Mouse (Mus musculus) hindbrain, embryonic 13.5 days (tissue): ENCODE data around the gene Cldn2. TPM values are rescaled to one million over a fixed set of nuclear protein-coding genes. Genes with fewer than 3 reads are reported as not detected.
A peak's percentile ranks its signal among the peaks of the same experiment; 100 is the strongest.

Source experiments
- ATAC-seq: fragments of 200-750 bp; cut with Nextera tagmentation; 2 replicates; pipeline ENCODE4 v1.8.0; 2017; ENCODE audit warnings: moderate TSS enrichment; ENCODE audit not compliant: low FRiP score
- H3K27ac ChIP-seq: fragments of 300-500 bp; sonication (generic); 2 replicates; pipeline ENCODE4 v1.5.1; 2015; ENCODE audit warnings: inconsistent platforms, mild to moderate bottlenecking, moderate library complexity
- H3K27me3 ChIP-seq: fragments of 300-500 bp; sonication (generic); 2 replicates; pipeline ENCODE4 v1.6.1; 2015; ENCODE audit warnings: mild to moderate bottlenecking, inconsistent platforms
- H3K36me3 ChIP-seq: fragments of 300-500 bp; sonication (generic); 2 replicates; pipeline ENCODE4 v1.6.1; 2015; ENCODE audit warnings: mild to moderate bottlenecking, inconsistent platforms
- H3K4me1 ChIP-seq: fragments of 300-500 bp; sonication (generic); replicated peaks from 2 replicates; pipeline ENCODE4 v1.6.1; 2015; ENCODE audit warnings: inconsistent platforms
- H3K4me2 ChIP-seq: fragments of 300-500 bp; sonication (generic); 2 replicates; pipeline ENCODE4 v1.6.1; 2015; ENCODE audit warnings: inconsistent platforms, mild to moderate bottlenecking, moderate library complexity
- H3K4me3 ChIP-seq: fragments of 300-500 bp; sonication (generic); 2 replicates; pipeline ENCODE4 v1.5.1; 2015; ENCODE audit warnings: mild to moderate bottlenecking, inconsistent platforms
- H3K9ac ChIP-seq: fragments of 300-500 bp; sonication (generic); 2 replicates; pipeline ENCODE4 v1.6.1; 2015; ENCODE audit warnings: mild to moderate bottlenecking, inconsistent platforms
- H3K9me3 ChIP-seq: fragments of 300-500 bp; sonication (generic); 2 replicates; pipeline ENCODE4 v1.6.1; 2016; ENCODE audit warnings: inconsistent platforms
- WGBS: fragments of 180-500 bp; shearing (Covaris S2); methylation state at CpG from one replicate; pipeline ENCODE4 v1.1.7; 2015; 5-methylcytosine and 5-hydroxymethylcytosine counted together
- polyA plus RNA-seq: library from polyadenylated mRNA; unstranded; fragments of >200 nt; fragmentation: Nextera tagmentation; extraction: Ambion mirVana; gene quantifications from 2 replicates; pipeline ENCODE4 v1.2.1, GENCODE M21; 2015

Cldn2 gene
- polyA plus RNA-seq, 1 experiment from 2014 or later, result 1.3 TPM

DNA sequence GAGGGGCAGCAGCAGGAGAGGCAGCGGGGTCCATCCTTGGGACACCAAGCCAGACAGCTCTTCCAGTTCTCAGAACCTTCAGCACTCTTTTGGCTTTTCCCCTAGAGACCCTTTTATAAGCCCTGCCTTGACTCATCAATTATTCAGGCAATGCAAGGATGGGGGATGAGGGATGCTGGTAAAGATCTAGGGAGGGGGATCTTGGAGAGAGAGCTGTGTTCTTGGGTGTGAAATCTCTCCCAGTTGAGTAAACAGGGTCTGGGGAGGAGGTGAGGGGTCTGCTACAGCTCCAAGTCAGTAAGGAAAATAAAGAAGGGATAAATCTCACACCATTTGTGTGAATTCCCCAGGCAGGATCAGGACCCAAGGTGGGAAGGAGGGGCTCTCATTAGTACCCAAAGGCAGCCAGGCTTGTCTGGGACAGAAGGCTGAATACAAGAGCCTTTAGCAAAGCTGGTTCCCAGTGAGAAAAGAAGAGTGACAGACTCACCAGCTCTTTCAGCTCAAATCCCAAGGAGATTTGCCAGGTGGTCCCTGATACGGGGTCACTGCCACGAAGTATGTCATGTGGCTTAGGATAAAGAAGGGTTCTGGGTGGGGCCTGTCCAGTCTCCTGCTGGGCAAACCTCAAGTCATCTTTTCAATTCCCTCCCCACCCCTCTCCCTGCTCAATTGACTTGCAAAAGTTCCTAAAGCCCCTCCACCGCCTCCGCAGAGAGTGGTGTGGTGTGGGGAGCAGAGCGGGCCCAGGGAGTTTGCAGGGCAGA, 18.2 kb upstream of the Cldn2 start, which contains the start of gene Ripply1:
Gene Ripply1 (minus strand): TSS at position 76 of the 767 bp plus-strand sequence.
- Histone ChIP-seq H3K27ac (no peak within 1 kb of the TSS), H3K36me3 (no peaks in the 10 kb centered on the region), H3K9ac (no peak within 1 kb of the TSS), H3K4me2 (no peak within 1 kb of the TSS), H3K27me3 (peaks cover 34% of the 10 kb centered on the region; the same call in 1 of the 2 replicates), H3K9me3 (no peaks in the 10 kb centered on the region), H3K4me3 (no peak within 1 kb of the TSS), H3K4me1 (peaks cover 3% of the 10 kb centered on the region; the same call in 1 of the 2 replicates)
- ATAC-seq, result peak; percentile 46; the same call in 1 of the 2 replicates
- 23% methylated on average over 6 of the region's 6 CpGs for WGBS

DNA sequence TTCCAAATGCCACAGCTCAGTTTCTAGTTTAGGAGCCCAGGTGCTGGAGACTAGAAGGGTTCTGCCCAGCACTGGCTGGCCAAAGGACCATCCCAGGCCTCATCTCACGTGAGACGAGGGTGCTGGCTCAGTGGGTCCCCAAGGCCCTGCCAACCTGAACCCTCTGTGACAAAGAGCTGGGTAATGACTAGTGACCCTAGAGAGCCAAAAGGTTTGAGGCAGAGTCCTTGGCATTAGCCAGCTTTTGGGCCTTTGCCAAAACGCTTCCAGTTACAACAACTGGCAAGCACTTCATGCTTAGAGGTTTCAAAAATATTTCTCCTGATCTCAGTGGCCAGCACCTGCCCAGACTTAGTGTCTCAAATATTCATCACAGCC, 17.6 kb upstream of the Cldn2 start:
- H3K36me3 ChIP-seq, result no peaks in the 10 kb centered on the region
- H3K4me3 ChIP-seq, result no peak overlapping the region
- no peaks in the 10 kb centered on the region for H3K9me3 ChIP-seq
- no peak overlapping the region for H3K4me2 ChIP-seq
- H3K4me1 ChIP-seq, result peaks cover 3% of the 10 kb centered on the region; the same call in 1 of the 2 replicates
- WGBS, result 39% methylated on average over 3 of the region's 3 CpGs
- no peak overlapping the region for H3K27ac ChIP-seq
- no peak overlapping the region for H3K9ac ChIP-seq
- H3K27me3 ChIP-seq, result peaks cover 34% of the 10 kb centered on the region; the same call in 1 of the 2 replicates
- ATAC-seq, result no peak

DNA sequence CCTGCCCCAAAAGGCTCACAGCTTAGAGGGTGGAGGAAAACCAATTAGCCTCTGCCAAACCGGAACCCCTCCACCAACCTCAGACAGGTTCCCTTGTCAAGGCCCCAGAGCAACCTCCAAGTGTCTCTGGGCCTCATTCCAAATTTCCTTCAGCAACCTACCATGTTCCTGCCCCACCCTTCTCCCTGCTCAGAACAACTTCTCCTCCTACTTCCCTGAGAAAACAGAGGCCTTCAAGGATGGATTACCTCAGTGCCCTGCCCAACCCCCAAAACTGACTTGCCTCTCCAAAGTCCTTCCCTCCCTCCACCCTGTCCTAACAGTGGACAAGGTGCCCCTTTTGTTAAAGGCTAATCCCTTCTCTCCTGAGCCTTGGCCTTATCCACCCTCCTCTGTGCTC, 14.9 kb upstream of the Cldn2 start:
- no peaks in the 10 kb centered on the region for H3K36me3 ChIP-seq
- peaks cover 28% of the 10 kb centered on the region; the same call in 1 of the 2 replicates for H3K27me3 ChIP-seq
- H3K4me1 ChIP-seq, result peaks cover 3% of the 10 kb centered on the region; the same call in 1 of the 2 replicates
- H3K9me3 ChIP-seq, result no peaks in the 10 kb centered on the region
- H3K4me2 ChIP-seq, result no peak overlapping the region
- no peak overlapping the region for H3K9ac ChIP-seq
- 72% methylated on average over 1 of the region's 1 CpGs for WGBS
- H3K27ac ChIP-seq, result no peak overlapping the region
- no peak for ATAC-seq
- H3K4me3 ChIP-seq, result no peak overlapping the region

GRCm38 (mm10) chrX:139794072-139794845, 6.4 kb upstream of the Cldn2 start:
- no peak overlapping the region for H3K9ac ChIP-seq
- no peak overlapping the region for H3K27ac ChIP-seq
- H3K4me1 ChIP-seq, result no peaks in the 10 kb centered on the region
- ATAC-seq, result no peak
- H3K9me3 ChIP-seq, result no peaks in the 10 kb centered on the region
- WGBS, result 86% methylated on average over 7 of the region's 7 CpGs
- no peak overlapping the region for H3K4me2 ChIP-seq
- H3K4me3 ChIP-seq, result no peak overlapping the region
- peaks cover 7% of the 10 kb centered on the region; the same call in 1 of the 2 replicates for H3K27me3 ChIP-seq
- H3K36me3 ChIP-seq, result no peaks in the 10 kb centered on the region

- H3K9me3 ChIP-seq, result no peaks in the 10 kb centered on the region
- no peak overlapping the region for H3K27ac ChIP-seq
- WGBS, result 86% methylated on average over 6 of the region's 6 CpGs
- no peak overlapping the region for H3K4me2 ChIP-seq
- H3K36me3 ChIP-seq, result no peaks in the 10 kb centered on the region
- no peaks in the 10 kb centered on the region for H3K4me1 ChIP-seq
- no peak overlapping the region for H3K9ac ChIP-seq
- H3K27me3 ChIP-seq, result 0 out of 2 replicates have a peak, but pooled peaks cover 2% of the 10 kb centered on the region
- no peak for ATAC-seq
- H3K4me3 ChIP-seq, result no peak overlapping the region
These were observed 4.6 kb upstream of the Cldn2 start for GRCm38 (mm10) chrX:139796037-139796436.

DNA sequence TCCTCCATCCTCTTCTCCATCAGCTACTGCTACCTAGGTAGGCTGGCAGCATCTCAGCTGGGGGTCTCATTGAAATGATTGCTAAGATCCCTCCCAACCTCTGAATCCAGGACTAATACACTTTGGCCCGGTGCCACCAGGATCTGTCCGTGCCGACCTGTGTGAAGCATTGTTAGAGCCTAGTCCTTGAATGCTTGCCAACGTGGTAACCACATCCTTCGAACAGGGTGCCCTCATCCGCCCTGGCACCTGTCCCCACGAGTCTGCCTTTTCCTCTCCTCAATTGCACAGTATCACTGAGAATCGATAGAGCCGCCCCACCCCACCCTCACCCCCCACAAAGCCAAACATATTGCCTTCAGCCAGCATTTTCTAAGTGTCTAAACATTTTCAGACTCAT, 2.8 kb upstream of the Cldn2 start:
- no peak overlapping the region for H3K9ac ChIP-seq
- no peak overlapping the region for H3K4me2 ChIP-seq
- no peaks in the 10 kb centered on the region for H3K36me3 ChIP-seq
- no peaks in the 10 kb centered on the region for H3K4me1 ChIP-seq
- H3K27ac ChIP-seq, result no peak overlapping the region
- no peaks in the 10 kb centered on the region for H3K9me3 ChIP-seq
- no peak overlapping the region for H3K4me3 ChIP-seq
- WGBS, result 84% methylated on average over 9 of the region's 9 CpGs
- H3K27me3 ChIP-seq, result no peaks in the 10 kb centered on the region
- ATAC-seq, result no peak

GRCm38 (mm10) chrX:139799953-139800352, 675 bp upstream of the Cldn2 start:
- no peak for ATAC-seq
- no peaks in the 10 kb centered on the region for H3K4me1 ChIP-seq
- no peak overlapping the region for H3K27ac ChIP-seq
- no peak overlapping the region for H3K9ac ChIP-seq
- 84% methylated on average over 3 of the region's 3 CpGs for WGBS
- no peak overlapping the region for H3K4me2 ChIP-seq
- no peaks in the 10 kb centered on the region for H3K27me3 ChIP-seq
- no peaks in the 10 kb centered on the region for H3K9me3 ChIP-seq
- H3K4me3 ChIP-seq, result no peak overlapping the region
- H3K36me3 ChIP-seq, result no peaks in the 10 kb centered on the region

DNA sequence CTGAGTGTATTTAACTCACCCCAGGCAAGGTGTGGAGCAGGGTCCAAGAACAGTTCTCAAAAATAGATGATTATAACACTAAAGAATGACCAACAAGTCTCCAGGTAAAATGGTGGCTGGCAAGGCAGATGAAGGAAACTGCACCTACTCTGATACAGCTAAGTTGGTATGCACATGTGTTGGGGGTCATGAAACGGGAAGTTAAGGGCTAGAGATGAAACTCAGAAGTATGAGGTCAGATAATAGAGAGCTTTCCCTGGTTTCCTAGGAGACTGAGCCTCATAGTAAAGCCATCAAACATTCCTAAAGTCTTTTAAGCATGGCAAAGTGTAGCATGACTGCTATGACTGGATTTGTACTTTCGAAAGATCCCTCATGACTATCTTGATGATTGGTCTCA, 2.4 kb downstream of the Cldn2 start:
- WGBS, result 86% methylated on average over 2 of the region's 2 CpGs
- no peak overlapping the region for H3K4me3 ChIP-seq
- no peaks in the 10 kb centered on the region for H3K4me1 ChIP-seq

DNA sequence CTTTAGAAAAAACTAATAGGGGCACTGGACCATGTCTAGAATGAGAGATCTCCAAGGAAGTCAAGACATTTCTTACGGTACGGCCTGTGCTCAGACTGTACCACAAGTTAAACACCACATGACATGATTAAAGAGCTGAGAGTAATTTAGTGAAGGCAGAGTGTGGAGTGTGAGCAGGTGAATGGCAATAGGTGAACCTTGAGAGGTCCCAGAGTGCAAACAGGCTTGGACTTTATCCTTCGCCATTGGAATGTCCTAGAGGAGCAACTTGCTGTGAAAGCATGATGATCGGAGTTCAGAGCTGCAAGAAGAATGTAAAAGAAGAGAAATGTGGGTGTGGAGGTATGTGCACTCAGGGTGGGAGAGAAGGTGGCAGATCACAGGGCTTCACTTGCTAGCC, 5.3 kb downstream of the Cldn2 start:
- no peak for ATAC-seq
- H3K9me3 ChIP-seq, result no peaks in the 10 kb centered on the region

More for the DNA sequence above, 2.4 kb downstream of the Cldn2 start:
- no peak for ATAC-seq
- H3K9ac ChIP-seq, result no peak overlapping the region
- H3K9me3 ChIP-seq, result no peaks in the 10 kb centered on the region
- peaks cover 4% of the 10 kb centered on the region; the same call in 1 of the 2 replicates for H3K27me3 ChIP-seq
- no peak overlapping the region for H3K27ac ChIP-seq
- no peak overlapping the region for H3K4me2 ChIP-seq
- H3K36me3 ChIP-seq, result no peaks in the 10 kb centered on the region

DNA sequence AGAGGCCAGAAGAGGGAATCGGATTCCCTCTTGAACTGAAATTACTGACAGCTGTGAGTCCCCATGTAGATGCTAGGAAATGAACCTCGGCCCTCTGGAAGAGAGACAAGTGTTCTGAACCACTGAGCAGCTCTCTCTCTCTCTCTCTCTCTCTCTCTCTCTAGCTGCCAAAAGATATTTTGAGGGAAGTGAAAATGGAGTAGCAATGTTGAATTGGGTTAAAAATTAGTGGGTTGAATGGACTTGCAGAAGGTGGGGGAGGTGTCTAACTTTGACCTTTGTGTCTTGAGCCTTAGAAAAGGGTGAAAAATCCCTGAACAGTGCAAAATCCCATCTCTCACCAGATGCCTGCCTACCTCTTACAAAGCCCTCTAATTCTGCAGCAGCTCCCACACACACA, 6.8 kb downstream of the Cldn2 start:
- Histone ChIP-seq H3K9me3 (no peaks in the 10 kb centered on the region), H3K4me2 (no peak overlapping the region), H3K9ac (no peak overlapping the region), H3K4me3 (no peak overlapping the region), H3K36me3 (no peaks in the 10 kb centered on the region), H3K27ac (no peak overlapping the region), H3K27me3 (peaks cover 16% of the 10 kb centered on the region; the same call in 1 of the 2 replicates), H3K4me1 (no peaks in the 10 kb centered on the region)
- WGBS, result 87% methylated on average over 2 of the region's 2 CpGs
- no peak for ATAC-seq

More for the DNA sequence above, 5.3 kb downstream of the Cldn2 start:
- H3K4me1 ChIP-seq, result no peaks in the 10 kb centered on the region
- no peak overlapping the region for H3K4me3 ChIP-seq
- no peak overlapping the region for H3K9ac ChIP-seq
- WGBS, result 88% methylated on average over 4 of the region's 4 CpGs
- H3K27me3 ChIP-seq, result peaks cover 16% of the 10 kb centered on the region; the same call in 1 of the 2 replicates
- no peak overlapping the region for H3K27ac ChIP-seq
- no peak overlapping the region for H3K4me2 ChIP-seq
- no peaks in the 10 kb centered on the region for H3K36me3 ChIP-seq

DNA sequence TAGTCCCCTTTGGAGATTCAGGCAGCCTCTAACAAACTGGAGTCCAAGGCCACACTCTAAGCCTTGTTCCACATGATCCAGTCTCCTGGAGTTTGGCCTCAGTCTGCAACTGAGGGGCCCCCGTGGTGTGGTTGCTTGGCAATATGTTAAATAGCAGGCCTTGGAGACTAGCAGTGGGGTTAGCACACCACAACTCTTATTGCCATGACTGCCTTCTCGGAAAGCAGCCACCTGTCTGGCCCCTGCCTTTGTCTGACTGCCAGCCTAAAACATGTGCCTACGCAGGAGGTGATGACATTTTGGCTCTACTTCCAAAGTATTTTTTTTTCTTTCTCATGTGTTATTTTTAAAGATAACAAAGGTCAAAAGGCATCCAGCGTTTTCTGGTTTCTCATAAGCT, 7.5 kb downstream of the Cldn2 start:
- H3K9ac ChIP-seq, result no peak overlapping the region
- H3K9me3 ChIP-seq, result no peaks in the 10 kb centered on the region
- H3K27me3 ChIP-seq, result peaks cover 16% of the 10 kb centered on the region; the same call in 1 of the 2 replicates
- no peaks in the 10 kb centered on the region for H3K36me3 ChIP-seq
- no peak overlapping the region for H3K4me3 ChIP-seq
- H3K27ac ChIP-seq, result no peak overlapping the region
- no peaks in the 10 kb centered on the region for H3K4me1 ChIP-seq
- 45% methylated on average over 4 of the region's 4 CpGs for WGBS
- H3K4me2 ChIP-seq, result no peak overlapping the region
- 0 out of 2 replicates have a peak, but pooled peaks have one; percentile 52 for ATAC-seq

- Histone ChIP-seq H3K4me3 (no peak overlapping the region), H3K36me3 (no peaks in the 10 kb centered on the region), H3K27ac (no peak overlapping the region), H3K9ac (no peak overlapping the region), H3K4me1 (no peaks in the 10 kb centered on the region), H3K4me2 (no peak overlapping the region), H3K27me3 (peaks cover 16% of the 10 kb centered on the region; the same call in 1 of the 2 replicates), H3K9me3 (no peaks in the 10 kb centered on the region)
- WGBS, result 87% methylated on average over 10 of the region's 10 CpGs
- no peak for ATAC-seq
These were observed 7.9 kb downstream of the Cldn2 start for GRCm38 (mm10) chrX:139808501-139808900.
